Mouse (Mus musculus) olfactory bulb, adult 2 months (tissue): ENCODE results near the gene Kcnk13.

Experiments
- CTCF ChIP-seq: fragments of 200-500 bp; IDR thresholded peaks from 2 replicates; pipeline ENCODE4 v1.5.1; 2012; ENCODE audit warnings: low read depth, mild to moderate bottlenecking, low read length, moderate library complexity; ENCODE audit not compliant: insufficient read depth
- POLR2A ChIP-seq: fragments of 200-500 bp; IDR thresholded peaks from 2 replicates; pipeline ENCODE4 v1.6.1; 2012; ENCODE audit warnings: mild to moderate bottlenecking, low read depth, low read length, moderate library complexity; ENCODE audit not compliant: insufficient read depth

- TF ChIP-seq CTCF: no peak
- TF ChIP-seq POLR2A: no peak
Observed at GRCm38 (mm10) chr12:99932245-99932644, 32.1 kb upstream of the Kcnk13 start.
